Mouse (Mus musculus) heart, adult 2 months (tissue): Measurements from ENCODE around the gene Il5.

Experiments used
- CTCF ChIP-seq: fragments of 200-600 bp; IDR thresholded peaks from 2 replicates; pipeline ENCODE4 v1.8.1; 2022; ENCODE audit warnings: antibody characterized with exemption, mild to moderate bottlenecking, moderate library complexity
- EP300 ChIP-seq: fragments of 200-500 bp; IDR thresholded peaks from 2 replicates; pipeline ENCODE4 v1.6.1; 2011; ENCODE audit warnings: low read depth, low read length, control low read depth; ENCODE audit not compliant: insufficient read depth
- POLR2A ChIP-seq: fragments of 200-500 bp; IDR thresholded peaks from 2 replicates; pipeline ENCODE4 v1.6.1; 2011; ENCODE audit warnings: mild to moderate bottlenecking, low read depth, low read length, control low read depth; ENCODE audit not compliant: insufficient read depth

DNA sequence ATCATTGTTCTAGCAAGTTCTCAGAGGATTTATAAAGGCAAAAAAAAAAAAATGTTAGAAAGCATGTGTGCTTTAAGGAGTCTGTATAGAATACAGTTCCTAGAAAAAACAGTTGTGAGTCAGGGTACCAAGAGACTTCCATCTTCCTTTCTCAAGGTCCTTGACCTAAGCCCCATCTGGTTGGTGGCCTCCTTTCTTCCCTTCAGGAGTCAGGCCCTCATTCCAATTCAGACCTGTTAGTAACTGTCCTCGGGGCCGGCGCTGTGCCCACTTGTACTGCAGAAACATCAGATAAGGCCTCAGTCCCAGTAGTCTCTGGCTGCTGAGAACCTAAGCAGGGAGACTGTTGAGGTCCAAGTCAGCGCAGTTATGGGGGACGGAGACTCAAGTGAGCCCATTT, 52.5 kb downstream of the Il5 start, which contains the start of gene Gm17334:
- TF ChIP-seq EP300 (no peak), POLR2A (no peak), CTCF (no peak)
